Mouse (Mus musculus) urinary bladder, postnatal 0 days (tissue): ENCODE results near the gene Zdhhc7. TPM values are rescaled to one million over a fixed set of nuclear protein-coding genes. Genes with fewer than 3 reads are reported as not detected.

ENCODE experiments used
- polyA plus RNA-seq: library from polyadenylated mRNA; unstranded; fragments of >200 nt; fragmentation: Nextera tagmentation; extraction: Ambion mirVana; gene quantifications from 2 replicates; pipeline ENCODE4 v1.2.1, GENCODE M21; 2015

The Zdhhc7 gene
- 29.9 TPM in 2 replicates for polyA plus RNA-seq

GRCm38 (mm10) chr8:120101068-120101972 lies at the start of gene Zdhhc7:
TSS of gene Zdhhc7 (minus strand) at chr8:120101482.

GRCm38 (mm10) chr8:120113758-120114255 lies 12.5 kb upstream of the Zdhhc7 start, which contains the start of gene 6430548M08Rik:
TSS of gene 6430548M08Rik (plus strand) at chr8:120114152.

Other genes with a start within 250 kb of the Zdhhc7 start
- gene Klhl36, start 239.2 kb downstream of the Zdhhc7 start, polyA plus RNA-seq: 6.9 and 9.2 TPM in 2 replicates
- 58.3 and 60.2 TPM in 2 replicates for gene Usp10, start 191.1 kb downstream of the Zdhhc7 start, polyA plus RNA-seq
- 1.2 TPM in 1 of 2 replicates, not detected in the other for gene Gm20388, start 190.6 kb downstream of the Zdhhc7 start, polyA plus RNA-seq
- gene Crispld2, start 109.0 kb downstream of the Zdhhc7 start, polyA plus RNA-seq: 74.6 and 86.1 TPM in 2 replicates
- 4.4 and 4.9 TPM in 2 replicates for gene 6430548M08Rik, start 12.7 kb upstream of the Zdhhc7 start, polyA plus RNA-seq
- gene Fam92b, start 76.0 kb upstream of the Zdhhc7 start, polyA plus RNA-seq: 0.13 TPM in 1 of 2 replicates, not detected in the other
- gene Gse1, start 127.0 kb upstream of the Zdhhc7 start, polyA plus RNA-seq: 2.4 and 3.4 TPM in 2 replicates